Mouse (Mus musculus) stomach, postnatal 0 days (tissue): ENCODE results near the gene Gm136. TPM values are rescaled to one million over a fixed set of nuclear protein-coding genes. Genes with fewer than 3 reads are reported as not detected.

Experiments used
- ATAC-seq: fragments of 200-750 bp; cut with Nextera tagmentation; 2 replicates; pipeline ENCODE4 v1.8.0; 2017; ENCODE audit not compliant: low FRiP score, low TSS enrichment
- DNase-seq: peaks from one replicate; pipeline ENCODE4 v3.0.0-alpha.2; 2016; ENCODE audit warnings: low spot score
- H3K27ac ChIP-seq: fragments of 300-500 bp; sonication (generic); replicated peaks from 2 replicates; pipeline ENCODE4 v1.5.1; 2014; ENCODE audit warnings: mild to moderate bottlenecking, control low read depth
- H3K27me3 ChIP-seq: fragments of 300-500 bp; sonication (generic); 2 replicates; pipeline ENCODE4 v1.6.1; 2014; ENCODE audit warnings: low read length; ENCODE audit not compliant: control insufficient read depth, insufficient read depth
- H3K36me3 ChIP-seq: fragments of 300-500 bp; sonication (generic); 2 replicates; pipeline ENCODE4 v1.6.1; 2014; ENCODE audit warnings: low read length, mixed read lengths; ENCODE audit not compliant: control insufficient read depth, insufficient read depth
- H3K4me1 ChIP-seq: fragments of 300-500 bp; sonication (generic); replicated peaks from 2 replicates; pipeline ENCODE4 v1.6.1; 2014; ENCODE audit warnings: antibody characterized with exemption; ENCODE audit not compliant: control insufficient read depth, insufficient read depth
- H3K4me2 ChIP-seq: fragments of 300-500 bp; sonication (generic); replicated peaks from 2 replicates; pipeline ENCODE4 v1.6.1; 2014; ENCODE audit warnings: low read depth, mild to moderate bottlenecking, control low read depth, moderate library complexity
- H3K4me3 ChIP-seq: fragments of 300-500 bp; sonication (generic); 2 replicates; pipeline ENCODE4 v1.5.1; 2014; ENCODE audit warnings: low read depth, low read length, control low read depth
- H3K9ac ChIP-seq: fragments of 300-500 bp; sonication (generic); 2 replicates; pipeline ENCODE4 v1.6.1; 2014; ENCODE audit warnings: mild to moderate bottlenecking, low read length, control low read depth, mixed read lengths
- H3K9me3 ChIP-seq: fragments of 300-500 bp; sonication (generic); 2 replicates; pipeline ENCODE4 v1.6.1; 2016; ENCODE audit warnings: low read length; ENCODE audit not compliant: control insufficient read depth
- CTCF ChIP-seq: IDR thresholded peaks from 2 replicates; pipeline ENCODE4 v1.5.1; 2016; ENCODE audit warnings: antibody characterized with exemption, low read depth, mild to moderate bottlenecking, moderate library complexity
- EP300 ChIP-seq: optimal IDR thresholded peaks from 2 replicates; pipeline ENCODE3; 2016; ENCODE audit warnings: antibody characterized with exemption
- WGBS: fragments of 180-500 bp; shearing (Covaris S2); extraction: QIAGEN DNeasy Blood & Tissue Kit; methylation state at CpG from one replicate; pipeline ENCODE4 v1.1.7; 2014; 5-methylcytosine and 5-hydroxymethylcytosine counted together
- polyA plus RNA-seq: library from polyadenylated mRNA; unstranded; fragments of >200 nt; fragmentation: Nextera tagmentation; extraction: Ambion mirVana; gene quantifications from 2 replicates; pipeline ENCODE4 v1.2.1, GENCODE M21; 2015

The Gm136 gene
- not detected in 2 replicates for polyA plus RNA-seq

DNA sequence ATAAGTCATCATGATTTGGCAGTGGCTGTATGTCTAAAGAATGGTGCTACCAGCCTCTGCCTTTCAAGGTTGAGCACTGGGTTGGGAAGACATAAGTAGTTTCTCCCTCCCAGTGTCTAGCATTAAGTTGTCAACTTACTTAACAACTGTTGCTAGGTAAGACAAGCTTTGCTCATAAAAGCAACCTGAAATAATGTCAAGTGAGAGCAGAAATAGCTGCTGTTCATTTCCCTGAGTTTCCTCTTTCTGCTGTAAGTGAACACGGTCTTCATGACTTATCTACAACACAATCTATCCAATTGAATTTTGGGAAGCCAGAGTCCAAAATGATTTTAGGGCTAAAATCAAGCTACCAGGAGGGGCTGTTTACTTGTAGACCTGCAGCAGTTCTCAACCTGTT, at the start of gene Gm136:
TSS of gene Gm136 (minus strand) at position 101 of the 400 bp plus-strand sequence.
- no peaks in the 10 kb centered on the region for H3K36me3 ChIP-seq
- H3K27me3 ChIP-seq, result no peaks in the 10 kb centered on the region
- no peak within 1 kb of the TSS for H3K4me3 ChIP-seq
- H3K4me1 ChIP-seq, result no peaks in the 10 kb centered on the region
- DNase-seq (no peak), ATAC-seq (no peak)
- H3K9ac ChIP-seq, result no peak within 1 kb of the TSS
- no peak within 1 kb of the TSS for H3K27ac ChIP-seq
- no peak within 1 kb of the TSS for H3K4me2 ChIP-seq
- TF ChIP-seq CTCF, result no peak
- TF ChIP-seq EP300, result no peak
- 74% methylated on average over 1 of the region's 1 CpGs for WGBS
- no peaks in the 10 kb centered on the region for H3K9me3 ChIP-seq

DNA sequence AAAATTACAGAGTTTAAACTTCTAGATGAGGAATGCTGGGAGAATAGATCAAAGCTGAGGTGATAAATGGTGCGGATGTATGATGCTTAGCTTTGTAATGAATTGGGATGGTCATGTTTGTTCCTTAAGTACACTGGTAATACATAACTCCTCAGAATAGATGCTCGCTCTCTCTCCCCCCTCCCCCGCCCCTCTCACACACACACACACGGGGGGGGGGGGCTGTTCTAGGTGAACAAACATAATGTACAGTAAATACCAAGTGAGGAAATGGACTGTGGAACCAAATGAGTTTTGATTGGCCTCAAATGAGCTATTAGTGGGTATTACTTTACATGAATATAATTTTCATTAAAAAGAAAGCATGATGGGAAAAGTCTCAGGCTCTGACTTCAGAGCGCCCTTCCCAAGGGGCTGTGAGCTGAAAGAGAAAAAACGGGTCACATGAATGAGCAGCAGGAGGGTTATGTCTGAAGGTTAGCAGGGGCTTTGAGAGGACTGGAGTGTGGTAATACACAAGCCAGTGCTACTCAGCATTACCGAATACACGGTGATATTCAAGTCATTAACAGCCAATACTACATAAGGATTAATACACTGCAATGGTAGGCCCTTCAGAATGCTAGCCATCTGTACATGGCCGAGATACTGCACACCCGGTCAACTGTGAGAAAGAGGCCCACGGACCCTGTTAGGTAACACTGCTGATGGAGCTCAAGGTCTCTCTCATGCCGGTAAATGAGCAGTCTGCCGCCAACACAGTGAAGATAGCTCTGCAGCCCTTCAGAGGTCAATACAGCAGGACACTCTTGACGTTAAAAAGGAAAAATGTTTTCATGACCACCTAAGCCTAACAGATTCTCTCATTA, 45.3 kb upstream of the Gm136 start:
- no peak for ATAC-seq
- no peaks in the 10 kb centered on the region for H3K27me3 ChIP-seq
- no peak overlapping the region for H3K4me3 ChIP-seq
- H3K9ac ChIP-seq, result no peak overlapping the region
- H3K4me1 ChIP-seq, result no peaks in the 10 kb centered on the region
- peaks cover 3% of the 10 kb centered on the region; the same call in 1 of the 2 replicates for H3K36me3 ChIP-seq
- DNase-seq, result no peak
- TF ChIP-seq EP300 (no peak), CTCF (no peak)
- H3K9me3 ChIP-seq, result no peaks in the 10 kb centered on the region
- WGBS, result 81% methylated on average over 14 of the region's 14 CpGs
- H3K4me2 ChIP-seq, result no peak overlapping the region
- no peak overlapping the region for H3K27ac ChIP-seq

DNA sequence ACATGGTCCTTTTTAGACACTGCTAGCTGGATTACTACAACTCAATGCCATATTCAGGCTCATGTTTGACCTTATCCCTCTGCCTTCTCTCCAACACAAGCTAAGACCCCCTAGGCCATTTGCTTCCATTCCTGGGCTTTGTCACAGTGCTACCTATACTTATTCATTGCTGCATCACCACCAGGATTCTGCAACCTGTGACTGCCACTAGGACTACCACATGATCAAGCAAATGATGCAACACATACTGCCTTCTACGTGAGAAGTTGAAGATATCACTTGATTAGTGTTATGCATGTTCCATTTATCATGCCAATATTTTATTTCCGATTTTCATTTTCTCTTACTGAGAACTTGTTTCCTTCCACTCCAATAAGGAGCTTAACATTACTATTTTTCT, 41.9 kb upstream of the Gm136 start:
- WGBS, result 85% methylated on average over 2 of the region's 2 CpGs
- Histone ChIP-seq H3K27me3 (no peaks in the 10 kb centered on the region), H3K4me3 (no peak overlapping the region), H3K4me2 (no peak overlapping the region), H3K4me1 (no peaks in the 10 kb centered on the region), H3K9me3 (no peaks in the 10 kb centered on the region), H3K9ac (no peak overlapping the region), H3K27ac (no peak overlapping the region), H3K36me3 (no peaks in the 10 kb centered on the region)
- no peak for ATAC-seq
- no peak for DNase-seq
- no peak for TF ChIP-seq EP300

DNA sequence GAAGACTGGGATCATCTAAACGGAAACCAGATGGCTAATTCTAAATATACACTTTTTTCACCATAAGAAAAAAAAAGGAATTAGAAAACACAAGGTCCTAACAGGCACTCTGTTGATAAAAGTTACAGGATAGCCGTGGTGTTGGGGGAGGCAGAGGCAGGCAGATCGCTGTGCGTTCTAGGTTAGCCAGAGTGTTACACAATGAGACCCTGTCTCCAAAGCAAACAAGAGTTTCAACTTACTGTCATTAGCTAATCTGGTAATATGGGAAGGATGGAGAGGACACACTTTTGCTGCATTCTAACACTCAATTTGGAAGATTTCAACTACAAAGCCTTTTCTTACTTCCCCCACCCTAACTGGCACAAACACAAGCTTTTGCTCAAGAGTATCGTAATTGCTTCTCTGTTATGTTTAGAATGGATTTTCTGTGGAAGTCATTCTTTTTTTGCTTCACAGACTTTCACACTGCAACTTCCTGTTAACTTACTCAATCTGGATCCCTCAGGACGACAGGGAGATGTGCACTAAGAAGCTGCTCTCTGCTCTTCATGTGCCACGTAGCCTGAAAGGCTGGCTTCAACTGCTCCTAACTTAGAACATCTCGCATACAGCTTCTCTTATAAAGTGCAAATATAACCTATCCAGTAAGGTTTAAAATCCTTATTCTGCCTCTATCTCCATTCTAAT, 41.4 kb upstream of the Gm136 start:
- WGBS, result 57% methylated on average over 8 of the region's 8 CpGs
- Histone ChIP-seq H3K4me1 (no peaks in the 10 kb centered on the region), H3K36me3 (no peaks in the 10 kb centered on the region), H3K4me3 (no peak overlapping the region), H3K9ac (no peak overlapping the region), H3K27me3 (no peaks in the 10 kb centered on the region), H3K27ac (no peak overlapping the region), H3K9me3 (no peaks in the 10 kb centered on the region), H3K4me2 (no peak overlapping the region)
- ATAC-seq (no peak), DNase-seq (no peak)
- TF ChIP-seq EP300, result no peak
- TF ChIP-seq CTCF, result no peak

DNA sequence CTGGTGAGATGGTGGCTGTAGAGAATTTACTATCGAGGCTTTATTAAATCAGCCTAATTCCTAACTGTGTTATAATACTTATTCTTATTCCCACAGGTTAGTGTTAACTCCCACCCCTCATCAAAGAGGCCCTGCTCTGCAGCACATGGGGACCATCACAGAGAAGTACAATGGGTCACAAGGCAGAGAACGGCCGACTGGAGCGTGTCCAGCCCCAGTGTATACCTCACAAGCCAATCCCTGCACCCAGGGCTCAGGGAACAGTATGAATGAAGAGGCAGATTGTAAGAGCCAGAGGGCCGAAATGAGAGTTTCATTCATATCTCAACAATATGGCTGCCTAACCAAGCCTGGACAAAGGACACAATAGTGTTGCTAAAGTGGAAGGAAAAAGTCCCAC, 40.2 kb upstream of the Gm136 start:
- no peak for DNase-seq
- H3K36me3 ChIP-seq, result no peaks in the 10 kb centered on the region
- no peak for ATAC-seq

DNA sequence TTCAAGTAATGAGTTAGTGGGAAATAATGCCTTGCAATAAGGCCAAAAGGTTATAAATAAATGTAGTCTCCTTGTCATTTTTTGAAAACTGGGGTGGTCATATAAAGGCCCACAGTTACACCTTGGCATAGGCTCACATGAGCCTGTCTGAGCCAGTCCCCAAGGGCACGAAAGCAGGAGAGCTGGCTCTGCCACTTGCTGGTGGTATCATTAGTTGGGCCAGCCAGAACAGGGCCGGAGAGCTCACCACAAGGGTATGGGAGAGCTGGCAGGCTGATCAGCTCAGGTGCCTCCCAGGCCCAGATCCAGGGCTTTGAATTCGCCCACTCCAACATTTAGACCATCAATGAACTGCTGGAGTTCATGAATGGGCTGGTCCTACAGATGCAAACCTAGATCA, 30.4 kb upstream of the Gm136 start:
- Histone ChIP-seq H3K4me1 (no peaks in the 10 kb centered on the region), H3K9ac (no peak overlapping the region), H3K27me3 (no peaks in the 10 kb centered on the region), H3K36me3 (no peaks in the 10 kb centered on the region), H3K4me2 (no peak overlapping the region), H3K9me3 (no peaks in the 10 kb centered on the region), H3K27ac (no peak overlapping the region), H3K4me3 (no peak overlapping the region)
- TF ChIP-seq EP300 (no peak), CTCF (no peak)
- WGBS, result 74% methylated on average over 3 of the region's 3 CpGs
- DNase-seq, result no peak
- no peak for ATAC-seq

More for the DNA sequence above, 40.2 kb upstream of the Gm136 start:
- Histone ChIP-seq H3K9ac (no peak overlapping the region), H3K4me2 (no peak overlapping the region), H3K4me3 (no peak overlapping the region), H3K27me3 (no peaks in the 10 kb centered on the region), H3K27ac (no peak overlapping the region), H3K4me1 (no peaks in the 10 kb centered on the region), H3K9me3 (no peaks in the 10 kb centered on the region)
- 81% methylated on average over 5 of the region's 5 CpGs for WGBS
- TF ChIP-seq EP300 (no peak), CTCF (no peak)
